Mouse (Mus musculus): ENCODE data around the gene Slc12a7.
"Not testable (repeated sequence)": the region's sequence is repeated elsewhere in the genome, so short reads cannot be mapped to it uniquely, and the experiment has no call there.

The Slc12a7 gene

DNA sequence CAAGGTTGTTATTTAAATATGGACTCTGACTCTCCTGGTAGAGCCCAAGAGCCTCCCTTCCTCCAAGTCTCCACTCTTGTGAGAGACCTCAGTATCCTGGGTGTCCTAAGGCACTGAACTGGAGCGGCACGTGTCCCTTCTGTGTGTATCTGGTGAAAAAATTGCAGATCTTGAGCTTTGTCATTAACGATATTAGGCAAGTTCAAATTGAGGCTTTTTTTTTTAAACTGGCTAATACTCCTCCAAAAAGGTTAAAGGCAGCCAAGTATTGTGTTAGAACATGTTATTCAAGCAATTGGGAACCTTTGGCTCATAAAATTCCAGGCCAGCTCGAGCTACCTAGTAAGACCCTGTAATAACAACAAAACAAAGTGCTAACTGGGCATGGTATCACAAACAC, 12.7 kb upstream of the Slc12a7 start:
- DNase-seq: no peak

- DNase-seq: peak; percentile 66
Measured at GRCm38 (mm10) chr13:73723081-73723668, 9.7 kb upstream of the Slc12a7 start.

GRCm38 (mm10) chr13:73725315-73725714, 7.6 kb upstream of the Slc12a7 start:
- no peak for DNase-seq

DNA sequence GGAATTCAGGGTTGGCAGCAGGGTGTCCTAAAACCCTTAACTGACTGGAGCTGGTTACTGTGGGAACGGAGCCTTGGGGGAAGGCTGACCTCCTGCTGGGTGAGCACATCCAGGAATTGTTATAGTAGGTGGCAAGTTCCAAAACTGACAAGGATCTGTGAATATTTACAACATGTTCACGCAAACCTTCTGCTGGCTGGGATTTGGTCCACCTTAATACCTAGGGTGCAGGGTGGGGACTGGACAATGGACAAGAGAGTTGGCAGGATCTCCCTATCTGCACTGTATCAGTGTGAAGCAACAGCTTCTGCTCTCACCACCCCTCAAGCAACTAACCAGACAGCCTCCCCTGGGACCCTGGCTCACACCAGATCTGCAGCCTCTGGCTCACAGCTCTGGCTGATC, 5.3 kb upstream of the Slc12a7 start:
- no peak for DNase-seq

DNA sequence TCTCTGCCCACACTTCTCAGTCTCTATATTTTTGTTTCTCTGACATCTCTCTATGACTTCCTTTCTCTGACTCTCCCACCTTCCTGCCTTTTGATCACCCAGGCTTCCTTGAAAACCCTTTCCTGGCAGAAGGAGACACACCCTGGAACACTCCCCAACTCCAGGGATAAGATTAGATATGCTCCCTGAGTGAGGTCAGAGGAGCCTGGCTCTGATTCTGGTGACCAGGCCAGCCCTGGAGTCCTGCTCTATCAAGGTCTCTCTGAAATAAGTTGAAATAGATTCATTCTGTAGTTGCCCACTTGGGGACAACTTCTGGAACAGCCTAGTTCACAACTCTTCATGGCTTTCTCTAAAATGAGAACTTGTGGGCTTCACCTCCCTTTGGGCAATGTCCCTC, 4.3 kb upstream of the Slc12a7 start:
- no peak for DNase-seq

DNA sequence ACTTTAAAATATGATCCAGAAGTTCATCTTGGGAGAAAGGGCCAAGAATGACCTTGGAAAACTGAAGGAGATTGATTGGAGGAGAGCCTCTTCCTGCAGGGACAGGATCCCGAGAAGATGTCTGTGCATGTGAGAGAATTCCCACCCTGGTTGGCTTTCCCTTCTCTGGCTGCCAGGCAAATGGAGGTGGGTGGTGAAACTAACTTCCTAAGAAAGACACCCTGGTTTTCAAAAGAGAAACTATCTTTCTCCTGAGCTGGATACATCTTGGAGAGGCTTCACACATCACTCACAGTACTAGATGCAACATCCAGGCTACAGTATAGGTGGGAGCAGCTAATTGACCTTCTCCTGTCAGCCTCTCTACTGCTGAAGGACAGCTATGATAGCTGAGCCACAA, 2.0 kb upstream of the Slc12a7 start:
- no peak for DNase-seq

DNA sequence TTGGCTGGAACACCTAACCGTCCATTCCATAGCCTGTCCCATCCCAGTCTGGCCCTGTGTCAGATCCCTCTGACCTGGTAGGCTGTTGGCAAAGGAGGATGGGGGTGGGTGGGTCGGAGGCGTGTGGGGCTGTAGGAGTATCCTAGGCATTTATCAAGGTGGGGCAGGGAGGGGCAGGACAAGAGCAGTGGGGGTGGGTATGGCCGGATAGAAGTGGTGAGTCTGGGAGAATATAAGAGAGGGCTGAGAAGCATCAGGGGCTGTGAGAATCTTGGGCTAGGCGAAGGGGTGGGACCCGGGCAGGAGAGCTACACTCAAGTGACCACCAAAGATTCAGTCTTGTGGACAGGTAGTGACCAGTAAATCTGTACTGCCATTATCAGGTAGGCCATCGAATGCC, 659 bp upstream of the Slc12a7 start:
- no peak for DNase-seq

- DNase-seq: no peak
Measured at GRCm38 (mm10) chr13:73734379-73734778, 1.5 kb downstream of the Slc12a7 start.

DNA sequence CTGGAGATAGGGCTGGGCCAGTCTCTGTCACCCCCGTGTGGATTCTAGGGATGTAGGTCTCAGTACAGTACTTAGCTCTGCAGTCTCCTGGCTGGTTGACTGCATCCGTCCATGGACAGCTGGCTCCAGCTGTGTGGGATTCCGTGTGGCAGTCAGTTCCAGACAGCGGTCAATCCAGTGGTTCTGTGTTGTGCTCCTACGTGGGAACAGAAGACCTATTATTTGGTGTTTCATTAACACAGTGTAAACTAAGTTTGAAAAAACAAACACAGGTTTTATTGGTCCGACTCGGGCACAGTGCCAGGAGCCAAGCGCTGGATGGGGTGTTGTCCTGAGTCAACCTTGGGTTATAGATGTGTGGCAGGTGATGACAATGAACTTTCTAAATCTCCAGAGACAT, 2.4 kb downstream of the Slc12a7 start:
- peak; percentile 31 for DNase-seq

GRCm38 (mm10) chr13:73735928-73736327, 3.0 kb downstream of the Slc12a7 start:
- DNase-seq: no peak

DNA sequence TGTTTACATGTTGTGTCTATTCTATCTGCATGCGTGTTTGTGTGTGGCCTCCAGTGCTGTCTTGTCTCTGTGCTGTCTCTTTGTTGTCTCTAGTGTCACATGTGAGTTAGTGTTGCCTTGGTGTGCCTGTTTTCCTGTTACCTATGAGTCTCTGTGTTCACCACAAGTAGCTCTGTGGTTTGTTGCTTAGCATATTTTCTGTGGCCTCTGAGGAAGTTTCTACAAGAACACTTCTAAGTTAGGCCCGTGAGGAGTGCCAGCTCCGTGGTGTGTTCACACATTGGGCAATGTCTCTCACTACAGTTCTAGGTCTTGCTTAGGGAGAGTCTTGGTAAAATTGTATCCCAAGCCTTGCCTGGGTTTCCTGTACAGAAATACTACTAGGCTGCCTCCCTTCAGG, 4.0 kb downstream of the Slc12a7 start:
- no peak for DNase-seq

DNA sequence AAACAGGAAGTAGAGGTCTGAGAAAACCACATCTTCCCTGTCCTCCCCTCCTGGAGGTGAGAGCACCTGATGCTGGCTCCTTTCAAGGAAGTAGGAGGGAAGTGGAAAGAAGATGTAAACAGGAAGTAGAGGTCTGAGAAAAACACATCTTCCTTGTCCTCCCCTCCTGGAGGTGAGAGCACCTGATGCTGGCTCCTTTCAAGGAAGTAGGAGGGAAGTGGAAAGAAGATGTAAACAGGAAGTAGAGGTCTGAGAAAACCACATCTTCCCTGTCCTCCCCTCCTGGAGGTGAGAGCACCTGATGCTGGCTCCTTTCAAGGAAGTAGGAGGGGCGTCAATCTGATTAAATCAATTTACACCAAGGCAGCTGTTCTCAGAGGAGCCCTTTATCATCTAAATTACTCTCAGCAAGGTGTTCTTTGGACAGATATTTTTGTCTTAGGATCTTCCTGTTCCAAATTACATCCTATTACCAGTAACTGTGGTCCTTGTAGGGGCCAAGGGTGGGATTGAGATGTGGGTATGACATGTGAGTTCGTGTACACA, 7.6 kb downstream of the Slc12a7 start:
- DNase-seq: not testable (repeated sequence)

- DNase-seq: no peak
Measured at GRCm38 (mm10) chr13:73742944-73743343, 10.1 kb downstream of the Slc12a7 start.

- DNase-seq: no peak
Measured at GRCm38 (mm10) chr13:73743662-73744061, 10.8 kb downstream of the Slc12a7 start.

DNA sequence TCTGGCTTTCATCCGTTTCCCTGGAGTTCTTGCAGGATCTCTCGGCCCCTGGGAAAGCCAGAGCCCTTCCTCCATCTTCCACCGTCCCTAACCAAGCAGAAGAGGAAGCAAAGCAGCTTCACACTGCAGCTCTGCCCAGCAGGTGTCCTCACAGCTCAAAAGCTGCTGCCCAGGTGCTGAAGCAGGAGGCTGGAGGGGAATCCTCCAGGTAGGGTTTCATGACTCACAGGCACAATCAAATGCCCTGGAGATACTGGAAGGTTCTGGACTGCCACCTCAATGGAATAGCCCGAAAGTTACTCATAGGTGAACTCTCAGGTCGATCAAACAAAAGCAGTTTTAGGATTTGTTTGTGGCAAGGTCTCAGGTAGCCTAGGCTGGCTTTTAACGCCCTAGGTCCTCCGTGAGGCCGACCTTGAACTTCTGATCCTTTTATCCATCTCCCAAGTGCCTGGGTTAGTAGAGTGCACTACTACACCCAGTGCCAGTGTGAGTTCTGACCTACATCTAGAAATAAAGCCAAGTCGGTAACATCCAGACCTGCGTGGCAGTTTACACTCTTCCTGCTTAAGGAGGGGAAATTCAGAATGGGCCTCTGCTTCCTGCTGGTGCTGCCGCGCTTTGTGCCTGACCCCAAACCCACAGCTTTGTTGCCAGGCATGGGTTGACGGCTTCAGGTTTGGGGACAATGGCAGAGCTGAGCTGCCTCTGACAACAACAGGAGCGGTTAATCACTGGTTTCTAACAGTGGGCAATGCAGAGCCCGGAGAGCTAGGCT, 16.0 kb downstream of the Slc12a7 start:
- peak; percentile 25 for DNase-seq

- DNase-seq: peak; percentile 33
Measured at GRCm38 (mm10) chr13:73750435-73750834, 17.5 kb downstream of the Slc12a7 start.

DNA sequence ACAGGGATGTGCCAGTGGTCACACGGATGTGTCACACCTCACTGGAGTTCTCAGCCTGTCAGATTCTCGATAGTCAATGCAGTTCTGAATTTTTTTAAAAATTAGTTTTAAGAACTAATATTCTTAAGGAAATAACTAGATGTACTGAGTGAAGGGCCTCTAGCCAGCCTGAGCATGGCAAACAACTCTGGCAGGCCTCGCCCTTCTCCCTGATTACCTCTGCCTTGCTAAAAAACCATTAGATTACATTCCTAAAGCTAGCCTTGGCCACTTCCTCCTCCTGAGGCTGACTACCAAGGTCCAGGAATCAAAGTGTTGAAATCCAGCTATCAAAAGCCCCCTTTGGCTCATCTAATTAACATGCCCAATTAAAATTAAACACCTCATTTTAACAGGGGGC, 18.4 kb downstream of the Slc12a7 start:
- DNase-seq: no peak

DNA sequence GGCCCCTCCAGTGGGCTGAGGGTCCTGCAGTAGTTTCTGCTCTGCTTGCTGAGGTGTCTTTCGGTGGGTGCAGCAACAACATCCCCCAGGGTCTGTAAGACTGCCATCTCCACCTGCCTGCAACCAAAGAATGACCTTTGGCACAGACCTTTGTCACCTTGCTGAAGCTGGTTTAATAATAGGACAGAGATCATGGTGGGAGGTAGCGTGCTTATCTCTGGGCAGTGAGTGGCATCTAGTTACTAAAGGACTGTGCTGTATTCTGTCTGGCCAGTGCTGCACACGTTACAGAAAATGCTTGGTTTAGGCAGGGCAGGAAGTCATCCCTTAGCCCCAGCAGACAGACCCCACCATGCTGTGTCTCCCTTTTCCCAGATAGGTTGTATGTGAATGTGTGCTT, 22.9 kb downstream of the Slc12a7 start:
- DNase-seq: no peak

DNA sequence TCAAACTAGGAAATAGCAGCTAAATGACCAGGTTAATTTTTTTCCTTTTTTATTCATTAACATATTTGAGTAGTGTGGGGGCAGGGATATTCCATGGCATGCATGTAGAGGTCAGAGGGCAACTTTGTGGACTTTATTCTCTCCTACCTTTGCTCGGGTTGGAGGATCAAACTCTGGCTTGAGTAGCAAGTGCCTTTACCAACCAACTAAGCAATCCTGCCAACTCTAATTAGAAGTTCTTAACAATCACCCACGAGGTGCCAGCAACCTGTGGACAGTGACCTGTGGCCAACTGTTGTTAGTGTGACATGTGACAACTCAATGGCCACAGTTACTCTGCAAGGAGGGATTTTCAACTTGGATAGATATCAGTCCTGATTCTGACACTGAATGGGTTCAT, 24.0 kb downstream of the Slc12a7 start:
- no peak for DNase-seq

DNA sequence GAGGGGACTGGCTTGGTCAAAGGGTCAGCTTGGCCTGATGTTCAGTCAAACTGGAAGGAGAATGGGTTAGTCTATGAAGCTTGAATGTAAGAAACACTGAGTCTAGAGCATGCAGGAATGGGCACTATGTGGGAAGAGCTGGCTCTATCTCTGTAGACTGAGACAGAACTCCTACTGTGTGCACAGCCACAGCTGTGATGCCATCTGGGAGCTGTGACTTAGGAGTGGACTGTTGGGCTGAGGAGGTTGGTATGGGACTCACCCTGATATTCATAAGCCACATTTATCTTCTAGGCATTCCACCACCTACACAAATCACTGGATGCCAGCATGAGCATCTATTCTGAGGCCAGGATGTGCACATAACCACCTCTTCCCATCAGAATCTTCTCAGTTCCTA, 24.5 kb downstream of the Slc12a7 start:
- no peak for DNase-seq

DNA sequence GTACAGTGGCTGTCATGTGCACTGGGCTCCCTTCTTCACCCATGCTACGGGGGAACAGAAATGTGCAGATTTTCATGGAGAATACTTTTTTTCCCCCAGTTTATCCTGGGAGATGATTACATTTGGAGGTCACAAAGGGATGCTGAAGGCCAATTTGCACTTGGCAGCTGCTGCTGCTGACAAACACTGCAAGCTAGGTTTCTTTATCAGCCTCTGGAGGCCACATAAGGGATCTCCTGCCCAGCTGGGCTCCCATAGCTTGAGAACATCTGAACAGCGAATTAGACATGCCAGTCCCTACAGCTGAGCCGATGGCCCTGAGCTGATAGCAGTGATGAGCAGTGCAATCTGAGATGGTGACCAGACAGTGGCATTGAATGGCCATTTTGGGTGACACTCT, 26.7 kb downstream of the Slc12a7 start:
- no peak for DNase-seq

DNA sequence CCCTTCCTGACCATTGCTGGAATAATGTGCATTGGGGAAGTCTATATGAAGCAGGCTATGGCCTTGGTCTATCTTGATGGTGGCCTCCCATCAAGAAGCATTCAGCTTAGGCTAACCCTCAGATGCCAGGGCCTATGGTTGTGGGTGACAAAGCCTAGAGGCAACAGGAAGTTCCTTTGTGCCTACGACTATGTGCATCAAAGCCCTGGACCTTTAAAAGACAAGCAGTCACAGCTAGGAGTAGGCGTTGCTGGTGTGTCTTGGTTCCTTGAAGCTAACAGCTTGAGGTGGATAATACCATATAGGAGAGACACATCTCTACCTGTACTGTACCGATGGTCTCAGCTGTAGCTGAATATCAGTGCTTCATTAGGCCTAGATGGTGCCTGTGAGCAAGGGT, 27.2 kb downstream of the Slc12a7 start:
- no peak for DNase-seq

DNA sequence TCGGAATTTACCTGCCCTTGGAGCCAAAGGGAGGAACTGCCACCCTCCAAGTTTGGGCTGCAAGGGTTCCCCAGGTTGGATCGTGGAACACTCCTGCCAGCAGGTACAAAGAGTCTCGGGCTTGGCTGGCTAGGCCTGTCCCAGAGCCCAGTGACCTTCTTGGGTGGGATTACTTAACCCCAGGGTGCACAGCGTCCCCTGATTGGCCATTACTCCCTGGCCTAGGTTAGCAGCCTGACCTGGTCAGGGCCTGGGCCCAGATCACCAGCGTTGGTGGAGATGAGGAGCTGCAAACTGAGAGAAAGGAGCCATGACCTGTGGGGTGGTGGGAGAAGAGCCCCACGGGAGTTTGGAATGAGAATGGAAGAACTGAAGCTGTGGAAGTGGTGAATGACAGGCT, 30.0 kb downstream of the Slc12a7 start:
- DNase-seq: no peak

DNA sequence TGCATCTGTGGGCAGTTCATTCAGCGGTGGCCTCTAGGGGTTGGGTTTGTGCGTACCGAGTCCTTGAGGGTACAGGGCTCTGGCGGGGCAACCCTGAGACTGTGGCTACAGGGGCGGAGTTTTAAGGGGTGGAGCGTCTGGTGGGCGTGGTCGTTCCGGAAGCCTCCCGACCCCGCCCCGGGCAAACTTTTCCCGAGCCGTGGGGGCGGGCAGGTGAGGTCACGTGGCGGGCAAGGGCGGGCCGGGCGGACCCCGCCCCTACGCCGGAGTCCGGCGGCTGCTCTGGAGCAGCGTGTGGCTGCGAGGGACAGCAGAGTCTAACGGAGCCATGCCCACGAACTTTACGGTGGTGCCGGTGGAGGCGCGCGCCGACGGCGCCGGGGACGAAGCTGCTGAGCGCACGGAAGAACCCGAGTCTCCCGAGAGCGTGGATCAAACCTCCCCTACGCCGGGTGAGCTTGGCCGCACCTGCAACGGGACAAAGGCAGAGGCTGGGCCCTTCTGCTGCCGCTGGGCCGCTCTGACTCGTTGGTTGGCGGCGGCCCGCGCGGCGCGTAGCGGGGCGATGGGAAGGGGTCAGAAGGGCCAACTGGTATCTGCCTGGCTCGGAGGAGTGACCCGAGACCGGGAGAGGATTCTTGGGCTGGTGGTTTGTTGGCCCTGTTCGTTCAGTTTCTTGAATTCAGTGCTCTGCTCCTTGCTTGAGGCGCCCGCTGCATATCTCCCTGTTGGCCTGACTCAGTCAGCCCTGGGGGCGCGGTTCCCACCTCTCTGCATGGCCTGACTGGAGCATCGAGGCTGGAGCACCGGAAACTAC, 30.8 kb downstream of the Slc12a7 start:
- peak; percentile 94 for DNase-seq
